Mouse (Mus musculus): Measurements from ENCODE around the gene Olfr484.
"Not testable (repeated sequence)": the region's sequence is repeated elsewhere in the genome, so short reads cannot be mapped to it uniquely, and the experiment has no call there.

Gene Olfr484

DNA sequence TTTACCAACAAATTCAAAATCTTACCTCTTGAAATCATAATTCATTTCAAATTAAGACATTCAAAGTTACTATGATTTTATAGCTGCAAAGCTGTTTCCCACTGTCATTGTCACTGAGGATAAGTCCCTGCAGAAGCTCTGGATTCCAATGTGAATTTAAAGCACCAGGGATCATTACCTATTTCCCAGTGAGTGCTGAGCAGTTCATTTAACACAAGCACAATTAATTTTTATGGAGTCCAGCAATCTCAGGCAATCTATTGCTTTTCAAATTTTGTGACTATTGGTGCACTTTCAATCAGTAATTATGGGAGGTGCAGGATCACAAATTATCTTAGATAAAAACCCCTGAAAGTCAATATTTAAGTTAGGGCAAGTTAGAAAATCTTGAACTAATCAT is at the start of gene Olfr484:
Gene Olfr484 (minus strand): TSS at position 101 of the 400 bp plus-strand sequence.
- no peak for DNase-seq (ENCODE audit: low spot score)

DNA sequence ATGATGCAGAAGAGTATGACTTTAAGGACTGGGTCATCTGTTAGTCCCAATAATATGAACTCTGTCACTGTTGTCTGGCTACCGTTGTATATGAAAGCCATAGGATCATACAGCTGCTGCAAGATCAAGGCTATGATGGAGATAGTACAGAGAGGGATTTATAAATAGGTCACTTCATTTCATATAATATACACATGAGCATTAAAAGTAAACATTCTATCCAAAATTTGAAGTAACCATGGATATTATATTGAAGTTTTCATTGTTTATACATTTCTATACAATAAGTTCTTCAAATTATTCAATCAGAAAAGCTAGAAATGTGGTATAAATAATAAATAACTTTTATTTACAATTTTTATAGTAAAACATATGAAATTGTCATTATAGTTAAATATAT is 45.4 kb upstream of the Olfr484 start, which contains the start of gene Olfr486:
Gene Olfr486 (minus strand): TSS at position 101 of the 400 bp plus-strand sequence.
- not testable (repeated sequence) for DNase-seq (ENCODE audit: low spot score)

DNA sequence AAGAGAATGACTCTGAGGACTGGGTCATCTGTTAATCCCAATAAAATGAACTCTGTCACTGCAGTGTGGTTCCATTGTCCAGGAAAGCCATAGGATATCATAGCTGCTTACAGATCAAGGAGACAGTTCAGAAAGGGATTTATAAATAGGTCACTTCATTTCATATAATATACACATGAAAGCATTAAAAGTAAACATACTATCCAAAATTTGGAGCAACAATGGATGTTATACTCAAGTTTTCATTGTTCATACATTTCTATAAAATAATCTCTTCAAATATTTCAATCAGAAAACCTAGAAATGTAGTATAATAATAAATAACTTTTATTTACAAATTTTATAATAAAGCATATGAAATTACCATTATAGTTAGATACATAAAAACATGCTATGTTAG is 32.5 kb upstream of the Olfr484 start, which contains the start of gene Olfr485:
Gene Olfr485 (minus strand): TSS at position 101 of the 400 bp plus-strand sequence.
- no peak for DNase-seq (ENCODE audit: low spot score)

DNA sequence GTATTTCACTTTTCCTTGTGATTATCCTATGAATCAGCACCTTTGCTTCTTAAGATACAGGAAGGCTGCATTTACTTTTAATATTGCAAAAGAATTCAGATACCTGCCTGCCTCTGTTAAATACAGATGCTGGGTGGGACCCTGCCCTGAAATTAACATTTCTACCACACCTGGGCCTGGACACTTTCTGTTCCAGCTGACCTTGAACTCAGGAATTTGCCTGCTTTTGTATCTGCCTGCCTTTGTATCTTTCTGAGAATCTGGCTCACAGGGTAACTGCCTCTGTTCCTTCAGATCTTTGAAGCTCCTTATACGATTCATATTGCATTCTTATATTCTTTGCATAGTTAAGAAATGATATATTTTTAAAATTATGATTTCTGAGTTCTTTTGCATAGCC is 5.8 kb downstream of the Olfr484 start:
- no peak for DNase-seq (ENCODE audit: low spot score)

DNA sequence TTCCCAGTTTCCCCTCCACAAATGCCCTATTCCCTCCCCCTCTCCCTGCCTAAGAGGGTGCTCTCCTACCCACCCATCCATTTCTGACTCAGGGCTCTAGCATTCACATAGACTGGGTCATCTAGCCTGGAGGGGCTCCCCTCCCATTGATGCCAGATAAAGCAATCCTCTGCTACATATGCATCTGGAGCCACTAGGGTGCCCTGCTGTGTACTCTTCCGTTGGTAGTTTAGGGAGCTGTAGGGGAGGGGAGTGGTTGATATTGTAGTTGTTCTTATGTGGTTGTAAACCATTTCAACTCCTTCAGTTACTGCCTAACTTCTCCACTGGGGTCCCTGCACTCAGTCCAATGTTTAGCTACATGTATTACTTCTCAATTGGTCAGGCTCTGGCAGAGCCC is 6.6 kb downstream of the Olfr484 start:
- DNase-seq (ENCODE audit: low spot score): no peak

DNA sequence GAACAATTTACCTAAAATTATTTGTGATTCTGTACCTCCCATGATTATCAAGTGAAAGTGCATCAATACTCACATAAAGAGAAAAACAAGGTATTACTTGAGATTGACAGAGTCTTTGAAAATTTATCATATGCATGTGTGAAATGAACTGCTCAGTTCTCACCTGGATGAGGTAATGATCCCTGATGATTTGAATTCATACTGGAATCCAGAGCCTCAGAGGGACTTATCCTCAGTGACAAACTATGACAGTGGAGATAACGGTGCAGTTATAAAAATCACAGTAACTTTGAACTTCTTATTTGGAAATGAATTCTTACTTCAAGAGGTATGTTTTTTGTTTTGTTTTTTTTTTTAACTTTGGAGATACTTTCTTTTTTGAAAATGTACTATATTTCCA is 26.7 kb downstream of the Olfr484 start, which contains the start of gene Olfr483:
Gene Olfr483 (plus strand): TSS at position 301 of the 400 bp plus-strand sequence.
- no peak for DNase-seq (ENCODE audit: low spot score)

DNA sequence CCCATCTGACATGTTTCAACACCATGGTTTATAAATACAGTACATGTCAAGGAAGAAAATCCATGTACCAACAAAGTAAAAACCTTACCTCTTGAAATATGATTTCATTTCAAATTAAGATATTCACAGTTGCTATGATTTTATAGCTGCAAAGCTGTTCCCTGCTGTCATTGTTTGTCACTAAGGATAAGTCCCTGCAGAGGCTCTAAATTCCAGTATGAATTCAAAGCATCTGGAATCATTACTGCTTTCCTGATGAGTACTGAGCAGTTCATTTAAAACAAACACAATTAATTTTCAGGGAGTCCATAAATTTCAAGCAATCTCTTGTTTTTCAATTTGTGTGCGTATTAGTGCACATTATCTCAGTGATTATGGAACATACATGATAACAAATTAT is 29.8 kb downstream of the Olfr484 start, which contains the start of gene Olfr482:
Gene Olfr482 (minus strand): TSS at position 101 of the 400 bp plus-strand sequence.
- no peak for DNase-seq (ENCODE audit: low spot score)

DNA sequence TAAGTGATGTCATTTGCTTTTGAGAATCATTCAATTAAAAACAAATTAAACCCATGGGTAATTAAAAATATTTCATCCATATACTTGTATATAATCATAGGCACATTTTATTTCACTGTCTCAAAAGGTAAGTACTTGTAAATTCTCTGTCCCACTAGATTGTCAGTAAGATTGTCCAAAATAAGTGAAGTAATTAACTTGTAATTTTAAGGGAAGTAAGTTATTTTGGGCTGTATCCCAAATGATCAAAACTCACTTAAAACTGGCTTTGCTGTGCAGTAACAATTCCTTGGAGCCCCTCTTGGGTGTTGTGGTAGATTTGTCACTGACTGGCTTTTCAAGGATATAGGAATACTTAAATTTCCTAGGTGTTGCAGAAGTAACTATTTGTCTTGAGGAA is 47.7 kb downstream of the Olfr484 start, which contains the start of gene Olfr481:
Gene Olfr481 (plus strand): TSS at position 301 of the 400 bp plus-strand sequence.
- DNase-seq (ENCODE audit: low spot score): no peak

Data from c-Kit-positive CD71-positive TER-119-positive erythroid progenitor cells, embryonic 14.5 days (primary cell).